Mouse (Mus musculus) MEL (cell line): ENCODE measurements around the gene Pla2g10. TPM values are rescaled to one million over a fixed set of nuclear protein-coding genes. Genes with fewer than 3 reads are reported as not detected.

ENCODE experiments used
- DNase-seq: peaks from one replicate; pipeline ENCODE4 v3.0.0; 2011; ENCODE audit warnings: low read depth, low spot score
- H3K27ac ChIP-seq: 2 replicates; pipeline ENCODE4 v1.5.1; 2012; ENCODE audit warnings: low read depth, mild to moderate bottlenecking, control low read depth, low read length, moderate library complexity; ENCODE audit not compliant: control insufficient read depth
- H3K27me3 ChIP-seq, 2 experiments: fragments of 150-350 bp in 1 of 2; sonication (generic) in 1 of 2; 2 replicates each; pipeline ENCODE4 v1.6.1; 2012; ENCODE audit warnings: low read length in 2 of 2, mild to moderate bottlenecking in 2 of 2, improper control_type of control experiment in 1 of 2, moderate library complexity in 1 of 2; ENCODE audit not compliant: insufficient read depth in 2 of 2, control insufficient read depth in 1 of 2
- H3K36me3 ChIP-seq, 2 experiments: 2 replicates each; pipeline ENCODE4 v1.6.1; 2012 to 2014; ENCODE audit warnings: low read length in 2 of 2, improper control_type of control experiment in 1 of 2, inconsistent platforms in 1 of 2, mild to moderate bottlenecking in 1 of 2; ENCODE audit not compliant: insufficient read depth in 2 of 2, control insufficient read depth in 1 of 2
- H3K4me1 ChIP-seq, 2 experiments: fragments of 150-350 bp in 1 of 2; sonication (generic) in 1 of 2; 2 replicates each; pipeline ENCODE4 v1.6.1; 2012; ENCODE audit warnings: low read length in 2 of 2, improper control_type of control experiment in 1 of 2, mild to moderate bottlenecking in 1 of 2; ENCODE audit not compliant: insufficient read depth in 2 of 2, control insufficient read depth in 1 of 2
- H3K4me3 ChIP-seq, 2 experiments: fragments of 150-350 bp in 1 of 2; sonication (generic) in 1 of 2; 2 replicates each; pipeline ENCODE4 v1.5.1; 2012; ENCODE audit warnings: low read depth in 2 of 2, low read length in 2 of 2, mild to moderate bottlenecking in 2 of 2, moderate library complexity in 2 of 2, control low read depth in 1 of 2, improper control_type of control experiment in 1 of 2; ENCODE audit not compliant: control insufficient read depth in 1 of 2, insufficient read depth in 1 of 2
- H3K79me2 ChIP-seq: 2 replicates; pipeline ENCODE4 v1.6.1; 2012; ENCODE audit warnings: mild to moderate bottlenecking, low read length, moderate library complexity; ENCODE audit not compliant: control insufficient read depth, poor library complexity, insufficient read depth
- H3K9ac ChIP-seq: 2 replicates; pipeline ENCODE4 v1.6.1; 2012; ENCODE audit warnings: low read depth, mild to moderate bottlenecking, control low read depth, low read length, moderate library complexity; ENCODE audit not compliant: control insufficient read depth, poor library complexity, severe bottlenecking
- H3K9me3 ChIP-seq: fragments of 150-350 bp; sonication (generic); replicated peaks from 2 replicates; pipeline ENCODE4 v1.6.1; 2012; ENCODE audit warnings: mild to moderate bottlenecking, low read length, improper control_type of control experiment, moderate library complexity; ENCODE audit not compliant: insufficient read depth
- BHLHE40 ChIP-seq: IDR thresholded peaks from 2 replicates; pipeline ENCODE4 v1.6.1; 2012; ENCODE audit warnings: low read depth, mild to moderate bottlenecking, inconsistent platforms, low read length, improper control_type of control experiment, borderline replicate concordance
- CHD1 ChIP-seq: IDR thresholded peaks from 2 replicates; pipeline ENCODE4 v1.6.1; 2012; ENCODE audit warnings: low read depth, mild to moderate bottlenecking, inconsistent platforms, low read length, improper control_type of control experiment
- CHD2 ChIP-seq: IDR thresholded peaks from 2 replicates; pipeline ENCODE4 v1.6.1; 2011; ENCODE audit warnings: low read length, improper control_type of control experiment
- CTCF ChIP-seq, 3 experiments: IDR thresholded peaks in 2 of 3; conservative IDR thresholded peaks in 1 of 3; 2 replicates each; pipeline ENCODE4 v1.5.1; 2011 to 2012; ENCODE audit warnings: low read length in 3 of 3, low read depth in 2 of 3, mild to moderate bottlenecking in 2 of 3, improper control_type of control experiment in 1 of 3, inconsistent platforms in 1 of 3, mixed read lengths in 1 of 3, moderate library complexity in 1 of 3; ENCODE audit not compliant: control insufficient read depth in 1 of 3, insufficient read depth in 1 of 3, poor library complexity in 1 of 3, severe bottlenecking in 1 of 3
- ELF1 ChIP-seq: IDR thresholded peaks from 2 replicates; pipeline ENCODE4 v1.6.1; 2014; ENCODE audit warnings: low read depth, mild to moderate bottlenecking, inconsistent platforms, low read length, improper control_type of control experiment, moderate library complexity
- ETS1 ChIP-seq: IDR thresholded peaks from 2 replicates; pipeline ENCODE4 v1.6.1; 2012; ENCODE audit warnings: low read depth, mild to moderate bottlenecking, inconsistent platforms, low read length, improper control_type of control experiment, moderate library complexity
- GABPA ChIP-seq: IDR thresholded peaks from 2 replicates; pipeline ENCODE4 v1.6.1; 2012; ENCODE audit warnings: low read depth, mild to moderate bottlenecking, inconsistent platforms, low read length, improper control_type of control experiment, moderate library complexity
- JUND ChIP-seq: IDR thresholded peaks from 2 replicates; pipeline ENCODE4 v1.6.1; 2011; ENCODE audit warnings: low read depth, mild to moderate bottlenecking, improper control_type of control experiment, low read length
- KAT2A ChIP-seq: conservative IDR thresholded peaks from 2 replicates; pipeline ENCODE4 v1.6.1; 2012; ENCODE audit warnings: low read depth, low read length, improper control_type of control experiment, inconsistent platforms
- MAX ChIP-seq: IDR thresholded peaks from 2 replicates; pipeline ENCODE4 v1.6.1; 2011; ENCODE audit warnings: low read length, improper control_type of control experiment
- MAZ ChIP-seq: IDR thresholded peaks from 2 replicates; pipeline ENCODE4 v1.6.1; 2012; ENCODE audit warnings: low read depth, mild to moderate bottlenecking, inconsistent platforms, low read length, improper control_type of control experiment
- MEF2A ChIP-seq: IDR thresholded peaks from 2 replicates; pipeline ENCODE4 v1.6.1; 2014; ENCODE audit warnings: low read depth, mild to moderate bottlenecking, inconsistent platforms, low read length, improper control_type of control experiment; ENCODE audit not compliant: poor library complexity, insufficient replicate concordance, severe bottlenecking; ENCODE audit errors: extremely low read depth
- MXI1 ChIP-seq: IDR thresholded peaks from 2 replicates; pipeline ENCODE4 v1.6.1; 2011; ENCODE audit warnings: mild to moderate bottlenecking, low read depth, low read length, improper control_type of control experiment
- MYC ChIP-seq: IDR thresholded peaks from 2 replicates; pipeline ENCODE4 v1.6.1; 2011; ENCODE audit warnings: low read depth, mild to moderate bottlenecking, low read length, improper control_type of control experiment, moderate library complexity
- NELFE ChIP-seq: IDR thresholded peaks from 2 replicates; pipeline ENCODE4 v1.6.1; 2011; ENCODE audit warnings: low read depth, low read length, improper control_type of control experiment
- POLR2AphosphoS2 ChIP-seq: IDR thresholded peaks from 2 replicates; pipeline ENCODE4 v1.6.1; 2011; ENCODE audit warnings: low read length, improper control_type of control experiment
- SMC3 ChIP-seq: IDR thresholded peaks from 2 replicates; pipeline ENCODE4 v1.6.1; 2011; ENCODE audit warnings: low read depth, low read length, improper control_type of control experiment
- TBP ChIP-seq: IDR thresholded peaks from 2 replicates; pipeline ENCODE4 v1.8.0; 2011; ENCODE audit warnings: low read depth, low read length, improper control_type of control experiment
- TCF12 ChIP-seq: IDR thresholded peaks from 2 replicates; pipeline ENCODE4 v1.6.1; 2014; ENCODE audit warnings: low read depth, mild to moderate bottlenecking, inconsistent platforms, low read length, improper control_type of control experiment, moderate library complexity
- USF2 ChIP-seq, 2 experiments: IDR thresholded peaks; 2 replicates each; pipeline ENCODE4 v1.6.1; 2011 to 2012; ENCODE audit warnings: improper control_type of control experiment in 2 of 2, low read length in 2 of 2, borderline replicate concordance in 1 of 2, inconsistent platforms in 1 of 2, low read depth in 1 of 2, mild to moderate bottlenecking in 1 of 2; ENCODE audit not compliant: insufficient read depth in 1 of 2
- polyA plus RNA-seq, 2 experiments: library from polyadenylated mRNA; stranded (reverse) in 1 of 2; unstranded in 1 of 2; fragments of >175 nt in 1 of 2; fragments of >200 nt in 1 of 2; gene quantifications; 2 replicates each; pipeline versions ENCODE4 v1.2.1 to v1.2.4; 2012; ENCODE audit warnings: low replicate concordance in 2 of 2, low read depth in 1 of 2; ENCODE audit not compliant: insufficient read length in 2 of 2, insufficient read depth in 1 of 2, missing spikeins in 1 of 2
- total RNA-seq: library from RNA; depleted of rRNA; stranded (reverse); fragments of 300-350 nt; gene quantifications from 2 replicates; pipeline ENCODE4 v1.2.3, GENCODE M21; 2012

Gene Pla2g10
- total and polyA plus RNA-seq, 3 experiments = not detected

- Histone ChIP-seq H3K9me3 (no peaks in the 10 kb centered on the region), H3K79me2 (no peaks in the 10 kb centered on the region), H3K4me1 (peaks cover 2 to 4% of the 10 kb centered on the region in 2 experiments; a peak in 2 of 4 replicates), H3K27me3 (no peaks in the 10 kb centered on the region; a peak in 1 of 4 replicates), H3K36me3 (peaks cover 0 to 2% of the 10 kb centered on the region in 2 experiments; a peak in 1 of 4 replicates), H3K27ac (no peak overlapping the region), H3K9ac (no peak overlapping the region), H3K4me3 (no peak overlapping the region)
- no peak for DNase-seq
- TF ChIP-seq CHD1 = no peak
- TF ChIP-seq USF2 (IDR thresholded peaks at IDR 0.05; ENCODE audit: borderline replicate concordance in 1 of 2, insufficient read depth in 1 of 2, low read depth in 1 of 2, low read length in 2 of 2) = no peak
- no peak for TF ChIP-seq CTCF (IDR thresholded peaks at IDR 0.05 in 2 of 3, conservative IDR thresholded peaks at IDR 0.05 in 1 of 3; ENCODE audit: control insufficient read depth in 1 of 3, insufficient read depth in 1 of 3, low read depth in 2 of 3, low read length in 3 of 3, poor library complexity in 1 of 3, severe bottlenecking in 1 of 3)
- no peak for TF ChIP-seq TCF12
- no peak for TF ChIP-seq SMC3
- TF ChIP-seq GABPA = no peak
Observed at GRCm38 (mm10) chr16:13727811-13728335, 2.9 kb downstream of the Pla2g10 start.

- TF ChIP-seq MAX = no peak
- no peak for TF ChIP-seq NELFE
- no peak for TF ChIP-seq TCF12
- no peak for TF ChIP-seq USF2 (IDR thresholded peaks at IDR 0.05; ENCODE audit: borderline replicate concordance in 1 of 2, insufficient read depth in 1 of 2, low read depth in 1 of 2, low read length in 2 of 2)
- TF ChIP-seq GABPA = no peak
- TF ChIP-seq KAT2A = no peak
- no peak for TF ChIP-seq MEF2A
- no peak for TF ChIP-seq ETS1
- no peak for TF ChIP-seq BHLHE40
- no peak for TF ChIP-seq CHD1
- no peak for TF ChIP-seq ELF1
- no peak for TF ChIP-seq POLR2AphosphoS2
- TF ChIP-seq JUND = no peak
- TF ChIP-seq TBP = no peak
- no peak for TF ChIP-seq MAZ
- no peak for TF ChIP-seq MYC
- TF ChIP-seq MXI1 = no peak
- no peak for TF ChIP-seq CHD2
- no peak for DNase-seq
- no peak overlapping the region for H3K4me3 ChIP-seq
- H3K36me3 ChIP-seq = no peaks in the 10 kb centered on the region
- H3K27me3 ChIP-seq = no peaks in the 10 kb centered on the region
- H3K9ac ChIP-seq = no peak overlapping the region
- no peaks in the 10 kb centered on the region for H3K9me3 ChIP-seq
- no peaks in the 10 kb centered on the region for H3K4me1 ChIP-seq
- H3K27ac ChIP-seq = no peak overlapping the region
- H3K79me2 ChIP-seq = no peaks in the 10 kb centered on the region
Observed at GRCm38 (mm10) chr16:13722937-13723336, 7.8 kb downstream of the Pla2g10 start.
